Mouse (Mus musculus): ENCODE measurements around the gene Col24a1. TPM values are rescaled to one million over a fixed set of nuclear protein-coding genes. Genes with fewer than 3 reads are reported as not detected.

Col24a1 gene
- polyA plus RNA-seq, 1 experiment from 2014 or later = 0.85 TPM

DNA sequence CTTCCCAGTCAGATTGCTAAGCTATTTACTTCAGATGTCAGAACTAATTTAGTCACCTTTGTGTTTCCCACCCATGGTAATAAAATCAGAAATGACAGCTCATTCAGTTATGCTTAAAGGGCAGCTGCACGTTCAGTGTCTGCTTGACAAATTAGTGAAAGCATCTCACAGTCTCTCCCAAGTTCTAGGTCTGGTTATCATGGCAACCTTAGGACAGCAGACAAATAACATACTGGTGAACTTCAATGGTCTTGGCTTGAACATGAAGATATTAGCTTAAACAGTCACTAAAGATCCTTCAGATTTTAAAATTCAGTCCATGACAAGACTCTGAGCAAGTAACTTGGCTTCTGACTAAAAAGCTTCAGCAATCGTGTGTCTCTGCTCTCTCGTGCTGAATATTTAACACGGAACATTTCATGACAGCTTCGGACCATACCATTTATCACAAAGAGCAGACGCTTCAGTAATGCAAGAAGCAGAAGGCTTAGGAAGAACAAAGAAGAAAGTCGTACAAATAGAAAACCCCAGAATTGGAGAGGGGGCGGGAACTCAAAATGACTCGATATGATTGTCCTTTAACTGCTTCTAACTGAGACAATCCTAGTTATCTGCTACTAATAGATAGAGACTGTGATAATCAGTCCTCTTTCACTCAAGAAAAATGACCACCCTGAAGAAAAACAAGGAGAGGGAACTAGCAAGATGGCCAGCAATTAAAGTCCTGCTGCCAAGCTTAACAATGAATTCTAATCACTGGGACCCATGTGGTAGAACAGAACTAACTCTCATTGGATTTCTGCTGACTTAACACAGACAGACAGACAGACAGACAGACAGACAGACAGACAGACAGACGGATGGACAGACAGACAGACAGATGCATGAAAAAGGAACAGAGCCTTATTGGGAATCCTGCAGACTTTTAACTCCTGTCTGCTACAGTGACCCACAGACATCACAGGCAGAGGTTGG is 256.5 kb downstream of the Col24a1 start:
- Histone ChIP-seq H3K27me3 (no peaks in the 10 kb centered on the region), H3K27ac (no peak overlapping the region), H3K4me3 (no peak overlapping the region), H3K9ac (no peak overlapping the region), H3K36me3 (no peaks in the 10 kb centered on the region), H3K4me1 (no peaks in the 10 kb centered on the region), H3K9me3 (replicated peaks) (no peaks in the 10 kb centered on the region), H3K4me2 (replicated peaks) (no peak overlapping the region)
- ATAC-seq (ENCODE audit: low FRiP score) = no peak
- WGBS = 82% methylated on average over 10 of the region's 10 CpGs

DNA sequence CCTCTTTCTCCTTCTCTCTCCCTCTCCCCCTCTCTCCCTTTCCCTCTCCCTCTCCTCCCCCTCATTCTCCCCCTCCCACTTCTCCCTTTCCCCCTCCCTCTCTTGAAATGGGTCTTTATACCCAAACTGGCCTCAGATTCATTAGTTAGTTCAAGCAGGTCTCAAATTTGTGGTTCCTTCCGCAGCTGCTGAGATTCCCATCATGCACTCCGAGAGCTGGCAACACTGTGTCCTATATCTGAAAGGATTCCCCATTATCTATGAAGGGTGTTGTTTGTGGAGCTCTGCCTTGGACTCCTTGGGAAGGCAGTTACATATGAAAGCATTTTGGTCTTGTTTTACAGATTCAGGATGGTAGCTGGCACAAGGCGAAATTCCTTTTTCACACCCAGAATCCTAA is 257.9 kb downstream of the Col24a1 start:
- Histone ChIP-seq H3K27ac (no peak overlapping the region), H3K9ac (no peak overlapping the region), H3K4me1 (no peaks in the 10 kb centered on the region), H3K27me3 (no peaks in the 10 kb centered on the region), H3K9me3 (replicated peaks) (no peaks in the 10 kb centered on the region), H3K4me3 (no peak overlapping the region), H3K36me3 (no peaks in the 10 kb centered on the region), H3K4me2 (replicated peaks) (no peak overlapping the region)
- WGBS = 84% methylated on average over 3 of the region's 3 CpGs
- no peak for ATAC-seq (ENCODE audit: low FRiP score)

DNA sequence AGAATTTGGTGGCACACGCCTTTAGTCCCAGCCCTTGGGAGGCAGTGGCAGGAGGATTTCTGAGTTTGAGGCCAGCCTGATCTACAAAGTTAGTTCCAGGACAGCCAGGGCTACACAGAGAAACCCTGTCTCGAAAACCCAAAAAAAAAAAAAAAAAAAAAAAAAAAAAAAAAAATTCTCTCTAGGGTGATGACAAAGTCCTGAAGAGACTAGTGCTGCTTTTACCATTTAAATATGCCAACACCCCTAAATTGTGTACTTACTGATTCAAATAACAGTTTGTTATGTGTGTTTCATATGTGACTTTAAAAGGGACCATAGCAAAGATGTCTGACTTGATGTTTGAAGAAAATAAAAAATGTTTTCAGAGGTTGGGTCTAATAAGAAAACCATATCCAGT is 262.1 kb downstream of the Col24a1 start:
- ATAC-seq (ENCODE audit: low FRiP score) = no peak
- 91% methylated on average over 2 of the region's 2 CpGs for whole genome bisulfite sequencing
- no peak overlapping the region for H3K9ac ChIP-seq
- no peaks in the 10 kb centered on the region for H3K4me1 ChIP-seq
- H3K27me3 ChIP-seq = no peaks in the 10 kb centered on the region
- no peaks in the 10 kb centered on the region for H3K36me3 ChIP-seq
- H3K4me3 ChIP-seq = no peak overlapping the region
- no peaks in the 10 kb centered on the region for H3K9me3 ChIP-seq (replicated peaks)
- no peak overlapping the region for H3K27ac ChIP-seq
- H3K4me2 ChIP-seq (replicated peaks) = no peak overlapping the region

DNA sequence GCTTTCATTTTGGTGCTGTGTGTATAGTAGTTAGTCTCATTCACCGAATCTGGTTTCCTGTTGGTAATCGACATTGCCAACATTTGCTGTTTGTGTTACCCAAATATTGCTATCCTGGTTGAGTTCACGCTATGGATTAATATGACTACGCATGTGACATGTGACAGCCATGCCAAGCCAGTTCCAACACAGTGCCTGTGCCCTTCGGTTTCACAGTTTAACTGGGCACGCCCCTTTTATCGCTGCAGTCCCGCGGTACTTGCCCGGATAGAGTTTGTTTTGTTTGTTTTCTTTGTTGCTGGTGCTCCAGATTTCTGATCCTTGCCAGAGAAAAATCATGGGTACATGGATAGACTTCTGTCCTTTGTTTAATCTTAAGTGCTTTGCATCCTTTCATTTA is 263.9 kb downstream of the Col24a1 start:
- Histone ChIP-seq H3K27me3 (no peaks in the 10 kb centered on the region), H3K9me3 (replicated peaks) (no peaks in the 10 kb centered on the region), H3K4me3 (no peak overlapping the region), H3K9ac (no peak overlapping the region), H3K27ac (no peak overlapping the region), H3K4me2 (replicated peaks) (no peak overlapping the region), H3K4me1 (no peaks in the 10 kb centered on the region), H3K36me3 (no peaks in the 10 kb centered on the region)
- no peak for ATAC-seq (ENCODE audit: low FRiP score)
- WGBS = 93% methylated on average over 10 of the region's 10 CpGs

DNA sequence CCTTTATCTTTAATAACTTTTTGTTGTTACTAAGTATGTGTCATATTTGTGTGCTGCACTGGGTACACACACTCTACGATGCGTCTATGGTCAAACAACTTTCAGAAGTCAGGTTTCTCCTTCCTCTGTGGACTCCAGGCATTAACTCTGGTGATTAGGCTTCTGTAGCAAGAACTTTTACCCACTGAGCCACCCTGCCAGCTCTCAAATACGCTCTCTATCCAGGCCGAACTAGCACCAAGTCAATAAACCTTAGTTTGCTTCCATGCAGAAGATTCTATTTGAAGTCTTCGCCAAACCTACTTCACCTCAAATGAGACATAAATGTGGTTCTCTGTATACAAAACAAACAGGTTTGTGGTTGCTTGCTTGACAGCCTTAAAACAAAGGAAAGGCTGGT is 267.4 kb downstream of the Col24a1 start:
- no peak for ATAC-seq (ENCODE audit: low FRiP score)
- no peaks in the 10 kb centered on the region for H3K36me3 ChIP-seq
- 95% methylated on average over 5 of the region's 5 CpGs for WGBS

DNA sequence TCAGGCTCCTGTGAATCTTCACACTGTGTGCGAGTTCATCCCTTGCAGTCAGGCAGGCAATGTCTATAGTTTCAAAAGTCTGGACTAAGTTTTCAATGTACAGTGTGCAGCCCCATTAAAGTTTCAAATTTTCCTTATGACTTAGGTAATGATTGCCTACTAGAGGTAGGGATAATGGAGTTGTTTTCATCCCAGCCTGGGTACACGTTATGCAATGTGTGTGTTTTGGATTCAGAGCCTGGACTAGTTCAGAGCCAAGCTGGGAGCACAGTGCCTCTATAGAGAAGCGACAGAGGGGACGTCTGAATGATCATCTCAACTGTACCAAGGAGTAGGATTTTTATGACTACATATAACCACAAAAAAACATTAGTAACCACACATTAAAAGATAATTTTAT is 267.8 kb downstream of the Col24a1 start:
- ATAC-seq (ENCODE audit: low FRiP score) = no peak
- 83% methylated on average over 4 of the region's 4 CpGs for WGBS

More for the DNA sequence above, 267.4 kb downstream of the Col24a1 start:
- peaks cover 6% of the 10 kb centered on the region; the same call in 1 of the 2 replicates for H3K9me3 ChIP-seq (replicated peaks)
- H3K4me3 ChIP-seq = no peak overlapping the region
- H3K4me1 ChIP-seq = no peaks in the 10 kb centered on the region
- H3K27ac ChIP-seq = no peak overlapping the region
- no peaks in the 10 kb centered on the region for H3K27me3 ChIP-seq
- no peak overlapping the region for H3K4me2 ChIP-seq (replicated peaks)
- no peak overlapping the region for H3K9ac ChIP-seq

DNA sequence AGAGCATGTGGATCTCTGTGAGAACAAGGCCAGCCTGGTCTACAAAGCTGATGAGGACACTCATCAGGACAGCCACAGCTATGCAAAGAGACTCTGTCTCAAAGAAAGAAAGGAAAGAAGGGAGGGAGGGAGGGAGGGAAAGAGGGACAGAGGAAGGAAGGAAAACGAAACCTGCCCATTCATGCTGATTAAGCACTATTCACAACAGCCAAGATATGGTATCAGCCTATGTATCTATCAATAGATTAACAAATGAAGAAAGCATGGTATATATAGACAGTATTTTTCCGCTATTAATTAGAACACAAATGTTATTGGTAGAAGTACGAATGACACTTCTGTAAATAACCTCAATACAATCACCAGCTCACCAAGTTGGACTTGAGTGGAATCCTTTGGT is 282.2 kb downstream of the Col24a1 start:
- Histone ChIP-seq H3K4me2 (replicated peaks) (no peak overlapping the region), H3K9me3 (replicated peaks) (no peaks in the 10 kb centered on the region), H3K4me3 (no peak overlapping the region), H3K36me3 (peaks cover 16% of the 10 kb centered on the region), H3K27me3 (no peaks in the 10 kb centered on the region), H3K4me1 (peaks cover 12% of the 10 kb centered on the region), H3K9ac (no peak overlapping the region), H3K27ac (no peak overlapping the region)
- 86% methylated on average over 3 of the region's 3 CpGs for WGBS
- no peak for ATAC-seq (ENCODE audit: low FRiP score)

More for the DNA sequence above, 267.8 kb downstream of the Col24a1 start:
- H3K36me3 ChIP-seq = no peaks in the 10 kb centered on the region
- H3K4me3 ChIP-seq = no peak overlapping the region
- no peaks in the 10 kb centered on the region for H3K27me3 ChIP-seq
- H3K27ac ChIP-seq = no peak overlapping the region
- H3K4me2 ChIP-seq (replicated peaks) = no peak overlapping the region
- H3K4me1 ChIP-seq = no peaks in the 10 kb centered on the region
- no peak overlapping the region for H3K9ac ChIP-seq
- peaks cover 6% of the 10 kb centered on the region; the same call in 1 of the 2 replicates for H3K9me3 ChIP-seq (replicated peaks)

DNA sequence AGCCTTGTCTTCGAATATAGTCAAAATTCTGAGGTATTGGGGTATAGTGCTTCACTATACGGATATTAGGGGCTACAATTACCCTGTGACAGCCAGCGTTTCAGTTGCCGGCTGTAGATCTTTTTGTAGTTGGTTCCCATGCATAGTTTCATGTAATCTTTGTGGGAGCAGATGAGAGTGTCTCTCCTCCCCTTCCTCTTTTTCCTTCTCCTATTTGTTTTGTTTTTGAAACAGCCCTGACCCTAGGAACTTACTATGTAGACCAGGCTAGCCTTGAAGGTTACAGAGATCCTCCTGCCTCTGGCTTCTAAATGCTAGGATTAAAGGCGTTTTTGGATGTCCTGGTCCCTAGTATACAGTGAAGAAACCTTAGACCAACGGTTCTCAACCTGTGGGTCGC is 283.1 kb downstream of the Col24a1 start:
- no peaks in the 10 kb centered on the region for H3K27me3 ChIP-seq
- 85% methylated on average over 7 of the region's 7 CpGs for WGBS
- no peak overlapping the region for H3K27ac ChIP-seq
- no peak; the same call in 1 of the 2 replicates for ATAC-seq (ENCODE audit: low FRiP score)
- H3K4me3 ChIP-seq = 0 out of 2 replicates have a peak overlapping the region, but pooled peaks have one; percentile 84
- peaks cover 19% of the 10 kb centered on the region for H3K36me3 ChIP-seq
- H3K4me2 ChIP-seq (replicated peaks) = peak overlapping the region; percentile 78
- peaks cover 12% of the 10 kb centered on the region for H3K4me1 ChIP-seq
- H3K9ac ChIP-seq = no peak overlapping the region
- H3K9me3 ChIP-seq (replicated peaks) = no peaks in the 10 kb centered on the region

DNA sequence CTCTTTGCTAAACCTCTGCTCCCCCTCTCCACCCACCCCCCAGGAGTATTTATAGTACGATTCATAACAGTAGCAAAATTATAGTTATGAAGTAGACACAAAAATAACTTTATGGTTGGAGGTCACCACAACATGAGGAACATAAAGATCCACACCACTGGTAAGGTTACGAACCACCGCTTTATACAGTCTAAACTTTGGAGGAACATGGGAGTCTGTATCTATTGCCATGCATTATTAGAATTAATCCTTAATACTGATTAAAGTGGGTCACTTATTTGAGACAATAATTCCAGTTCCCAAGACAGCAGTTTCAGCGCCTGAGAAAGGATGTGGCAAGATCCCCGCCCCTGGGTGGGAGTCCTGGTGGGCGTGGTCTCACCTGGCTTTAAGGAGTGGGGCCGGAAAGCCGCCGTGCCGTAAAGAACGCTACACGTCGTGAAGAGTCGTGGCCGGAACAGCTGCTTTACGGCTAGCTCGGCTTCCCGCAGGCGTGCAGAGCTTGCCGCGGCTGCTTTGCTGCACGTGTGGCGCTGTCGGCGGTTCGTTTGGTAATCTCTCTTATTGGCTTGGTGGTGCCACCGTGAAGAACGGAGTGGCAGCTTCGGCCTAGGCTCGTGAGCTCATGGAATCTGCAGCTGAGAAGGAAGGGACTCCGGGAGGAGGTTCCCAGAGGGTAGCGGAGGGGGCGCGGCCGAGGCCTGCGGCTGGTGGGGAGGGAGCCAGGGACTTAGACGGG is 283.6 kb downstream of the Col24a1 start, which contains the start of gene Znhit6:
Gene Znhit6, plus strand, starts transcription at position 463 of the 739 bp plus-strand sequence.
- peak; percentile 90 for ATAC-seq (ENCODE audit: low FRiP score)
- Histone ChIP-seq H3K9me3 (replicated peaks) (no peaks in the 10 kb centered on the region), H3K27ac (peak within 1 kb of the TSS; percentile 55; the same call in 1 of the 2 replicates), H3K4me2 (replicated peaks) (peak within 1 kb of the TSS; percentile 78), H3K9ac (peak within 1 kb of the TSS; percentile 84), H3K36me3 (peaks cover 24% of the 10 kb centered on the region), H3K27me3 (no peaks in the 10 kb centered on the region), H3K4me1 (peaks cover 12% of the 10 kb centered on the region), H3K4me3 (peak within 1 kb of the TSS; percentile 84)
- 5% methylated on average over 37 of the region's 37 CpGs for WGBS

DNA sequence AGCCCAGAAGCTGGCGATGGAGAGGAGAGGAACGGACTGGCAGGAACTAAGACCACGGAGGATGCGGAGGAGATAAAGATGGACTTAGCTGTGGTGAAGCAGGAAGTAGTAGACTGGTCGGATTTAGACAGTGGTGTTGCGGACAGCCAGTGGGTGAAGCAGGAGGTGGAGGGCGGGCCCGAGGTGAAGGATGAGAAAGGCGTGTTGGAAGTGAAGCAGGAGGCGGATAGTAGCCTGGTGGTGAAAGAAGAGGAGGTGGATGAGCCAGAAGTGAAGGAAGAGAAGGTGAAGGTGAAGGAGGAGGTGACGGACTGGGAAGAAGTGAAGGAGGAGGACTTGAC is 284.2 kb downstream of the Col24a1 start:
- H3K9me3 ChIP-seq (replicated peaks) = no peaks in the 10 kb centered on the region
- H3K9ac ChIP-seq = peak overlapping the region; percentile 84
- peaks cover 28% of the 10 kb centered on the region for H3K36me3 ChIP-seq
- H3K27ac ChIP-seq = peak overlapping the region; percentile 55; the same call in 1 of the 2 replicates
- no peaks in the 10 kb centered on the region for H3K27me3 ChIP-seq
- peak overlapping the region; percentile 78 for H3K4me2 ChIP-seq (replicated peaks)
- 1% methylated on average over 11 of the region's 11 CpGs for WGBS
- H3K4me1 ChIP-seq = peaks cover 12% of the 10 kb centered on the region
- H3K4me3 ChIP-seq = peak overlapping the region; percentile 84
- ATAC-seq (ENCODE audit: low FRiP score) = no peak; the same call in 1 of the 2 replicates

DNA sequence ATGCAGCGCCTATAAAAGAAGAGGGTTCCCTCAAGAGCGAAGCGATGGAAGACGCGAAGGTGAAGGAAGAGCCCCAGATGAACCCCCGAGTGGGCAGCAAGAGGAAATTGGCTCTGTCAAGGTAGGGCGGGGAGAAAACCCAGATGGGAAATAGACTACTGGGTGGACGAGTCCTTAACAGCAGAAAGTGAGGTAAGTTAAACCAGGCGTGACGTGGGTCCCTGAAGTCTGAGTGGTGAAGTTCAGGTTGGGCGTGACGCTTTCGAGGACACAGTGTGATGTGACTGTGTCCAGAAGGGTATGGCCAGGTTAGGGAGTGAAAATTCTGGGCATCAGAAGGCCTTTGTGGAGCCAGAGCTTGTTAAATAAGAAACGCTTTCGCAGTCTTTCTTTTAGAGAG is 284.6 kb downstream of the Col24a1 start:
- peaks cover 28% of the 10 kb centered on the region for H3K36me3 ChIP-seq
- no peak for ATAC-seq (ENCODE audit: low FRiP score)
- no peaks in the 10 kb centered on the region for H3K9me3 ChIP-seq (replicated peaks)
- H3K4me3 ChIP-seq = peak overlapping the region; percentile 84
- peak overlapping the region; percentile 78 for H3K4me2 ChIP-seq (replicated peaks)
- peaks cover 12% of the 10 kb centered on the region for H3K4me1 ChIP-seq
- H3K27me3 ChIP-seq = no peaks in the 10 kb centered on the region
- H3K27ac ChIP-seq = no peak overlapping the region
- 35% methylated on average over 15 of the region's 15 CpGs for WGBS
- H3K9ac ChIP-seq = peak overlapping the region; percentile 84

DNA sequence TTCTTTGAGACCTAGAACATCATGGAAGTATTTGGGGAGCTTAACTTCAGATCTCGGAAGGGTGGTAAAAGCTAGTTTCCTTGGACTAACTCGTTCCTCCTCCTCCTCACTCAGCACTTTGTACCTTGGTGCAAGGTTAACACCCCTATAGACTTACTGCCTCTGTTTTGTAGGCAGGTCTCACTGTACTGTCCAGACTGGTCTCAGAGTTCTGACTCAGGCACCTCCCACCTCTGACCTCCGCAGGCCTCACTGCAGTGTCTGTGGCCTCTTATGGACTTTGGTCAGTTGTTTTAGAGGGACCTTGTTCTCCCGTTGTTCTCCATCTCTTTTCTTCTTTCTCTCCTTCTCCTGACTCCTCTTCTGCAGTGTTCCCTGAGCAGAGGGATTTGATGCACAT is 290.8 kb downstream of the Col24a1 start:
- H3K4me1 ChIP-seq = no peaks in the 10 kb centered on the region
- H3K9me3 ChIP-seq (replicated peaks) = no peaks in the 10 kb centered on the region
- H3K27me3 ChIP-seq = no peaks in the 10 kb centered on the region
- peaks cover 60% of the 10 kb centered on the region for H3K36me3 ChIP-seq
- no peak overlapping the region for H3K27ac ChIP-seq
- no peak overlapping the region for H3K4me3 ChIP-seq
- no peak overlapping the region for H3K4me2 ChIP-seq (replicated peaks)
- 85% methylated on average over 4 of the region's 4 CpGs for WGBS
- ATAC-seq (ENCODE audit: low FRiP score) = no peak
- no peak overlapping the region for H3K9ac ChIP-seq

All from hindbrain, embryonic 12.5 days (tissue).